Mouse (Mus musculus): ENCODE results near the gene Gab1. TPM values are rescaled to one million over a fixed set of nuclear protein-coding genes. Genes with fewer than 3 reads are reported as not detected.

Gab1 gene
- total RNA-seq, 2 experiments from 2014 or later: 1.8 to 2.4 TPM

DNA sequence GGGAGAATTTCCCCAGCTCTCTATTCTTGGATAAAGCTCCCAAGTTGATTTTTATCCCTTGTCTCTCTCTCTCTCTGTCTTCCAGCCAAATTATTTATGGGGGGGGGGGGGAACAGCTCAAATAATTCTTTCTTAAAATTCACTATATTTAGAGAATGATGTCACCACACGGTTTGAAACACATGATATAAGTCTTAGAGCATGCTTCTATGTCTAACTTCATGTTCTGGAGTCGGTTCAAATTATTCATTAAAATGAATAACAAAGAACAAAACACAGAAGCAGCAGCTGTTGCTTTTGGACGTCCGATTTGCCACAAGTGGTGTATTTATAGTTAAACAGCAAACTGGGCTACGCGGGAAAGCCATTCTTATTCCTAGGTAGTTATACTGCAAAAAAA lies 65.1 kb downstream of the Gab1 start:
- ATAC-seq (replicated peaks; ENCODE audit: poor library complexity, severe bottlenecking): no peak

DNA sequence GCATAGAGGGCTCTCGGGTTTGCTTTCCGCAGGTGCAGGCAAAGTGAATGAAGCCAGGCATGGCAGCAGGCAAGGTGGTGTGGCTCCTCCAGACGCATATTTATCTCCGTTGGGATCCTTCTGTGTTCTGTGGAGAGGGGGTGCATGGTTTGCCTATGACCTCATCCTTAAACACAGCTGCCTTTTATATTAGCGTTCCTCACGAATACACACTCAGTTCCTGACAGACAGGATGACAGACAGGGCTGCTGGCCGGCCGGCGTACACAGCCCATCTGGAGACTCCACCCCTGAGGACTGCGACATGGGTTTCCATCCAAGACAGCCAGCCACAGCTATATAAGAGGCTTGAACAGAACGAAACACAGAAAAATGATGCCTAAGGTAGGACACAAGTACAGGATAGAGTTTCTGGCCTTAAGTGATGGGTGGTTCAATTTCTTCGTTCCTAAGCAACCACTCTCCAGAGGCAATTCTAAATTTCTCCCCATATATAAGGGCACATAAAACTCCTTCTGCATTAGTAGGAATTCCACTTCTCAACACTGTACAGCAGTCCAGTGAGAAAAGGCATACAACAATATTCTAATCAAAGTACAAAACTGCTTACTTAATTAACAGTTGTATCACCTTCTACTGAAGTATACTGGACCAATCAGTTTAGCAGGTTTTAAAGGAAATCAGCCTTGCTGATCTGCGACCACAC lies 66.1 kb downstream of the Gab1 start:
- no peak for ATAC-seq (replicated peaks; ENCODE audit: poor library complexity, severe bottlenecking)

DNA sequence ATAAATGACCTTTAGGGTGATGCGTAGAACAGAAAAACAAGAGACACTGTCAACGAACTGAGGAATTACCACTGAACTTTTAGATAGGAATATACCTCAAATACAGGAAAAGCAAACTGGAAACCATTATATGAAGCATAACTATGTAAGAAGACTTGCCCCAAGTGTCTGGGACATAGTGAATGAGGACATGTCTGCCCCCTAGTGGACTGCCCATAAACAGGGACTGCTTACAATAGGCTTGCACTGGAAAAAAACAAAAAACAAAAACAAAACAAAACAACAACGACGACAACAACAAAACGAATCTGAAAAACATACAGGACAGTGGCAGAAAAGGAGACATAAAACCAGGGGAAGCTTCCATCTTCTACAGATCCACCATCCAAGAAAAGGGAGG lies 66.9 kb downstream of the Gab1 start:
- peak; percentile 71 for ATAC-seq (replicated peaks; ENCODE audit: poor library complexity, severe bottlenecking)

DNA sequence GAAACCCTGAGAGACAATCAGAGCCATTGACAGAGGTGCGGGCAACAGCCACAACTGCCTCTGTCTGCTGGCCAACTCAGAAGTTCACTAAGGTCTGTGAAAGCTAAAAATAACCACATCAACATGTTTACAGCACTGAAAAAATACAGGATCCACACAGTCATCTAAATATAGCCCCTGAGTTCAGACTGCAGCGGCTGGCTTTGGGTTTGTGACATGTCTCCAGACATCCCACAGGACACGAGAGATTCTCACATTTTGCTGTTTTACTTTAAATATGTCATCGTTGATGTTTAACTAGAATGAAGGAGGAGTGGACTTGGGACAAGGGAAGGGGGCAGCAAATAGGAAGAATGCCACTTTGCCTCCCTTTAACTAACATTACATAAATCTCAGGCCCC lies 68.7 kb downstream of the Gab1 start:
- no peak for ATAC-seq (replicated peaks; ENCODE audit: poor library complexity, severe bottlenecking)

DNA sequence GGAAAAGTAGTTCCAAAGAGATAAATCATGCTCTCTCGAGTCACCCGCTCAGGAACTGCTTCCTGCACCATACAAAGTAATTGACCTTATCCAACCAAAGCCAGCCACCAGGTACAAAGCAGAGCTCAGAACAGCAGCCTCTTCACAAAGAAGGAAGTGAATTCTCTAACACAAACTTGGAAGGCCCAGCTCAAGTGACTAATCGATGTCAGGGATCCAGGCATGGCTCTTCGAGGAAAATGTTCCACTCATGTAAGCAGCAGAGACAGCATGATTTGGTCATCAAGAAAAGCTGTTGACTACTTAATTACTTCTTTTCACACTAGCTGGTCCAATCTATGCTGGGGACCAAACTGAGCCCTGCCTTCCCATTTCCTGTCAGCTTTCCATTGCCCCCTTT lies 69.4 kb downstream of the Gab1 start:
- ATAC-seq (replicated peaks; ENCODE audit: poor library complexity, severe bottlenecking): no peak

DNA sequence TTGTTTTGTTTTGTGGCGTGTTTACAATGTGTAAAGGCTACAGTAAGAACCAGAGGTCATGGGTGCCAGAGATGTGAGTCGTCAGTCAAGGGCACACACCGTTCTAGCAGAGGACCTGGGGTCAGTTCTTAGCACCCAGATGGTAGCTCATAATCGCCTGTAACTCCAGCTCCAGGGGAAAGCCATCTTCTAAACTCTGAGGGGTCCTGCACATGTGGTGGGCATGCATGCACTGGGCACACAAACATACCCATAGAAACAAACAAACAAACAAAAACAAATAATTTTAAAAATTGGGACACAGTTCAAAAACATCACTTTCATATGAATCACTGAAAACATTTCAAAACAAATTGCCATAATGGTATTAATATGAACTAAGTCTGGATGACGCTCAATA lies 69.9 kb downstream of the Gab1 start:
- ATAC-seq (replicated peaks; ENCODE audit: poor library complexity, severe bottlenecking): no peak

DNA sequence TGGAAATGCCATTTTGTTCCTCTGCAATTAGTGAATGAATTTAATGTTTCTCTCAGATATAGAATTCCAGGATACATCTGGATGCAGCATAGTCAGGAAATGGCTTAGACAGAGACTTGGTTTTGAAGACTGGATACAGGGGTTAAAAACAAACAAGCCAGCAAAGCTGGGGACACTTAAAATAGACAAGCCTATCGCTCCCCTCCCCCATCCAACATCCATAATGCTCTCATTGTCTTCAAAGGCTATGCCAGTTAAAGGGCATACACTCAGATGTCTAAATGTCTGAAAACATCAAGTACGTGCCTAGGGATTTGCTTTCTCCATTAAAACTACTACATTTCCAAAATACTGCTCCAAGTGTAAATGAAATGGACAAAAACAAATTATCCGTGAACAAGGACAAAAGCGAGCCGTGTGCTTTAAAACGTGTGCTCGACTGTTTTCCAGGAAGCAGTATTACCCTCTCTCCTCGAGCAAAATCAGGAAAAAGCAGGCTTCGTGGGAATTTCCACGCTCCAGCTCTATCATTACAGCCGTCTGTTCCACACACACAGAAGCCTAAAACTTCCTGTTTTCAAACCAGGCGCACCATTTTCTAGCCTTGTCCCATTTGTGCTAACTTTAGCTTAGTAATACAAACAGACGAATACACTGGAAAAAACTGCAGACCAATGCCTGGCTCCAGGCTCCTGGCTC lies 72.4 kb downstream of the Gab1 start:
- ATAC-seq (replicated peaks; ENCODE audit: poor library complexity, severe bottlenecking): no peak

DNA sequence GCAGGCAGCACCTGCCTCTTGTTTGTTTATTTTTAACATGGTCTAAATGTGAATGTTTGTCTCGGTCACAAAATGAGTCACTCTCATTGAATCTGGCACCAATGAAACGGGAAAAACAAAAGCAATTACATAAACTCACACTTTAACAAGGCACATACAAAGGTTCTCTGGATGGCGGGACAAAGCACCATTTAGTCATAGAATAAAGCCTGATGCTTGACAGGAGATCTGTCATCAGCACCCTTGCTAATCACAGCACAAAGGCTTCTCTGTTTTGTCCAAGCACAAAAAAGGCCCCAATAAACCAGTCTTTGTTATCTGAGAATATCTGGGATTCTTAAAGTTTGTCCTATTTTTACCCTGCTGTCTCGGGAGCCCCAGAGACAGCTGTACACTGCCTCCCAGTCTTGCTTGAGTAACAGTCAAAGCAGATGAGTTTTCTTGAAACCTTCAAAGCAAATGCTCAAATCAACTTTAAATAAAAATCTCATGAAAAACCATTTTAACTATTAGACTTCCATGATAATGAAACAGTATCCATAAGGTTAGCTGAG lies 76.2 kb downstream of the Gab1 start:
- ATAC-seq (replicated peaks; ENCODE audit: poor library complexity, severe bottlenecking): no peak

DNA sequence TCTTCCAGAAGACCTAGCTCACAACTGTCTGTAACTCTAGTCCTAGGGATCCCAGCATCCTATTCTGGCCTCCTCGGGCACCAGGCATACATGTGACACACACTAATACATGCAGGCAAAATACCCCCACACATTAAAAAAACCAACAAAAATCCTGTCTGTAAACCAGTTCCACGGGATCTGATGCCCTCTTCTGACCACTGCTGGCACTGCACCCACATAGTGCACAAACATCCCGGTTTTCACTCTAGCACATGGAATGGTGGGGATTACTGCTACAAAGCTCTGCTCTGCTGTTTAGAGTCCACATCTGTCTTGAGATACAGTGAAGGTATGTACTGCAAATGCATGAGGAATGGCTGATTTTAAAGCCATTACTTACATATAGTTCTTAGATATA lies 81.5 kb downstream of the Gab1 start:
- no peak for ATAC-seq (replicated peaks; ENCODE audit: poor library complexity, severe bottlenecking)

DNA sequence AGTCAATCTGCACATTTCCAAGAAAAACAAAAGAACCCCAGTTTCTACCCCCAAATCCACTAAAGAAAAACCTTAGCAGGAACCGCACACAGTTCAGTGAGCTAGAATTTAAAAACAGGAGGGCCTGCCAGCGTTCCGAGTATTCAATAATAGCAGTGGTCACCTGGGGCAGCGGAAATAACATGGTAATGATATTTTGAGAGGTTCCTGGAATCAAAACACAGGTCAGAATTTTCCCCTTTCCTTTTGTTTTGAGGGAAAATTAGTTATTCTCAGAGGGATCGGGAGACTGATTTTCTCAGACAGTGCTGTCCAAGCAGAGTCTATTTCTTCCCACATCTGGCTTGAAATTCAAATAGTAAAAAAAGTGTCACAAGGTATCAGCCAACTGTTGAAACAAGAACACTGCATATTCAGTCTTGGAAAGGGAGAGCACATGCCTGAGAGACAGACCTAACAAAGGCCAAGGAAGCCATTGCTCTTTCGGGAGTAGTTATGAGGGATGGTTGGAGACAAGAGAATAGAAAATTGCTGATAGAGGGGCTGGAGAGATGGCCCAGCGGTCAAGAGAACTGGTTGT lies 82.0 kb downstream of the Gab1 start:
- no peak for ATAC-seq (replicated peaks; ENCODE audit: poor library complexity, severe bottlenecking)

DNA sequence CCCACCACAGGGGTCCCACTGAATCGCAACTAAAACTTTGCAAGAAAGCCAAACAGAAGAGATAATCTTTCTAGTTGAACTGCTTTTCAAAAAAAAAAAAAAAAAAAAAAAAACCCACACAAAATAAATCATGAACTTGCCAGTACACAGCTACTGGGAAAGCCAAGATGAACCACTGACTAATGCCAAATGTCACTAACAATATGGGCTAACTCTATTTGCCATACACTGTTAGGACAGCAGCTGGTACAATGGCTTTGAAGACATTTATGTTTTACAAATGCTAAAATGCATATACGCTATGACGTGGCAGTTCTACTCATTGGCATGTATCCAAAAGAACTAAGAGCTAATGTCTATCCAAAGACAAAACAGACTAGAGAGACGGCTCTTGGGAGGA lies 84.2 kb downstream of the Gab1 start:
- no peak for ATAC-seq (replicated peaks; ENCODE audit: poor library complexity, severe bottlenecking)

DNA sequence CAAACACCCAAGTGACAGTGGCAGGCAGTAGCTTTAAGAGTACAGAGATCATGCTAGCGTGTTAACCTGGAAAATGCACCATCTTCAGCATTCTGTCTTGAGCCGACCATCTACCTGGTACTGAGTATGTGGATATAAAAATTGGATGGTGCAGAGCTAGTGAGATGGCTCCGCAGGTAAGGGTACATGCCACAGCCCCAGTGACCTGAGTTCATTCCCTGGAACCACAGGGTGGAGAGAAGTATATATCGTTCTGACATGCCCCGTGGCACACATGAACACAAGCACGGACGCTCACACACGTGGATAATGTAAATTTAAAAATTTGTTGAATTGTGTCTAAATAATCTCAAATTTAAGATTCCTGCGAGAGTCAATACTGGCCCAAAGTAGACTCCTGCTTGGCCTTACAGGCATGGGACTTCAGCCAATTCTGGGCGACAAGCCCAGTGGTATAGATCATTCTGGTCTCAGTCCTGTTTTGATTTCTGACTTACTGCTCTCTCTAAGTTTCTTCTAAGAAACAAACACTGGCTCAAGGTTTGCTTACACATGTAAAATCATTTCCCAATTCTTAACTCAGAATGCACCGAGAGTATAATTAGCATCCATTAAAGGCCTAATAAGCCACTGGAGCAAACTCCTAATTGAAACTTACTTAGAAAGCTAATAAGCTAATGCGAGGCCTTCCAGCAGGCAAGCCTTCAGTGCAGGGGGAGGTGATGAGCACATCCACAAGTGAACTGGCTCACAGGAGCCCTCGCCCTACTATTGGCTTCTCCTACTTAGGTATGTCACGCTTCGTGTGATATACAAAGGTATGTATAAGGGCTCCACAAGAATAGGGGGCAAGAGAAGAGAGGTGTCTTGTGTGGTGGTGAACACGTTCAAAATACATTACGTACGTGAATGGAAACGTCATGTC lies 85.5 kb downstream of the Gab1 start:
- ATAC-seq (replicated peaks; ENCODE audit: poor library complexity, severe bottlenecking): no peak

DNA sequence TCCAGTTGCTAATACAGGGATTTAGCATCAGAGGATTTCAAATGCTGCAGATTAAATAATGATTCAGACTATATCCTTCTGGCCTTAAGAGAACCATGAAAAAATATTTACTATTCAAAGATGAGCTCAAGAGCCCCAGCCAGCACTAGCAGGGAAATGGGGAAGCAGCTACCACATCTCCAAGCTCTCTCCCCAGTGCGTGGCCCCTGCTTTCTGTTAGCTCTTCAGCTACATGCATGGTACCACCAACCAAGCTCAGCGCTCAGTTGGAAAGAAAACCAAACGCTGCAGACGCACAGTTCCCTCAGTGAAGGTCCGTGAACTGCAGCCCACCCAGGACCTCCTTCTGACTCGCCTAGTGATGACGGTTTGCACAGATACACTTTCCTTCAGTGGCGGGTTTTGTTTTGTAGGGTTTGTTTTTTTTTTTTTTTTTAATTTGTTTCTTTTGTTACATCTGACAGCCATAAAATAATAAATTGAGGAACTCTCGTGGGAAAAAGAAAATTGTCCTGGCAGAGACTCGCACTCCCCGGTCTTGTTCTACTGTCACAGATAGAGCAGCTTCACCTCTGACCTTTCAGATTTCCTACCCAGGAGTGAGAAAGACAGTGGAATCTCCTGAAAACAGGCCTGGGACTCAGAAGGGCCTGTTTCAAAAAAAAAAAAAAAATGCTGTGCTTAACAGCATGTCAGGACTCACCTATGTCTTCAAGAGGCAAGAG lies 86.4 kb downstream of the Gab1 start:
- peak; percentile 92 for ATAC-seq (replicated peaks; ENCODE audit: poor library complexity, severe bottlenecking)

DNA sequence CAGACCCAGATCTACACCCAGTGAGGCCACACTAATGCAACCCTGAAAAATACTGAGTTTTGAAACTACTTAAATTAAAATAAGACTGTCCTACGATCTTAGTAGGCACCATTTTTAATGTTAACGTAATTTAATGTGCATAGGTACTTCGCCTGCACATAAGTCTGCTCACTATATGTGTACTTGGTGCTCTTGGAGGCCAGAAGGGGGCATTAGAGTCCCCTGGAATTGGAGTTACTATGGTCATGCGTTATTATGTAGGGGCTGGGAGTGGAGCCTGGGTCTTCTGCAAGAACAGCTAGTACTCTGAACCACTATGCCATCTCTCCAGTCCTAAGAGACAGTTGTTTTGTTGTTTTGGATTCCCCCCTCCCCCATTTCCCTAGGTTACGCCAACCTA lies 88.1 kb downstream of the Gab1 start:
- ATAC-seq (replicated peaks; ENCODE audit: poor library complexity, severe bottlenecking): no peak

DNA sequence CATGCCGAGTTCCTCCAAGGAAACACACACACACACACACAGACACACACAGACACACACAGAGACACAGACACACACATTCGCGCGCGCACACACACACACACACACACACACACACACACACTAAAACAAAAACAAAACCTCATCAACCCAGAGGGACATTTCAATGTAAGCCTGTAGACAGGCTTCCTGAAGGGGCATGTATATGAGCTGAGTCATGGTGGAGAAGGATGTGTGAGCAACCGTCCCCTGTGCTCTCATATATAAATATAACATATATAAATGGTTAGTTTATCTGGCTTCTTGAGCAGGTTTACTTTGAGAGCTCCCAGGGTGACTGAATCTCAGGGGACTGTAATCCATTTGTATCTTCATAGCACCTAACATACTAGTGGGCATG lies 91.0 kb downstream of the Gab1 start:
- ATAC-seq (replicated peaks; ENCODE audit: poor library complexity, severe bottlenecking): peak; percentile 64

DNA sequence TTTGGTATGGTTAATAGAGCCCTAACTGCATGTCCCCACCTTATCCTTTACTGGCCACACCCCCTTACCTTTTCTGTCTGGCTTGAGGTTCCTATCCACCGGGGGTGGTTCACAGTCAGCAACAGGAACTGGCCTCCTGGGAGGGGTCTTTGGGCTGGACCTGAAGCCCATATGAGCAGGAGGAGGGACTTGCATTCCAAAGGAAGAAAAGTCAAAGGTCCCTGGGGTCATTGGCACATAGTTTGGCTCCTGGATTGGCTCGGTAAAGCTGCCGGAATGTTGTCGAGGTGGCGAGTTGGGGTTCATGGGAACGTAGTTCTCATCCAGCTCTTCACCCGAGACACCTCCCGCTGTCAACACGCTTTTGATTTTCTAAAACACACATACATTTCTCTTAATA lies 95.8 kb downstream of the Gab1 start:
- ATAC-seq (replicated peaks; ENCODE audit: poor library complexity, severe bottlenecking): no peak

DNA sequence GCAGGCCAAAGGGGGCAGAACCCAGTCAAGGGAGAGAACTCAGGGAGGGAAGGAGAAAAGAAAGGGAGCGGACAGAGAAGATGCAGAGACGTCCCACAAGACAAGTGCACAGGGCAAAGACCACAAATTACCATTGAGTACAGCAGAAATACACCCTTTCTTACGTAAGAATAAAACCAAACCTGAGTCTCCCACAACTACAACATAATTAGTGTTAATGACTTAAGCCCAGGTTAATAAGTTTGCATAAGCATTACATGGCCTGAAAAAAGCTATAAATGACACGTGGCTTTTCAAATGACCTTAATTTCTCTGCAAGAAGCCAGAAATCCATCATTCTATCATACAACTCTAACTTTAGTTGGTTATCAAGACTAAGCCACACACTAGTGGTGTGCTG lies 97.0 kb downstream of the Gab1 start:
- no peak for ATAC-seq (replicated peaks; ENCODE audit: poor library complexity, severe bottlenecking)

DNA sequence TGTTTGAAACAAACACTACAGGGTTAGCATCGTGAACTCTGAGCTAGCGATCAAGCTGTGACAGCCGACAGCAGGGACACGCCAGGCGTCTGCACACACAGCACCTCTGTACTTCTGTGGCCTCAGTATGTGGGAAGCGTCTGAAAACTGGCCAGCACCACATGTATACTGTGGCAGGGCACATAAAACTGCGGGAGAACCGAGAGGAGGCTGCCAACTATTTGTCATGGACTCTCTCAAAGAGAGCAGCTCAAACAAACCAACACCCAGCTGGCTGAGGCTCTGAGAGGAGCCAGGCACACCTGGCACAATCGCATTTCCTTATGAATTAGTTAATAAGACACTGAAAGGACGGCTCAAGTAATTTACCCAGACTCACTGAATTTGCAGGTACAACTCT lies 99.0 kb downstream of the Gab1 start:
- no peak for ATAC-seq (replicated peaks; ENCODE audit: poor library complexity, severe bottlenecking)

DNA sequence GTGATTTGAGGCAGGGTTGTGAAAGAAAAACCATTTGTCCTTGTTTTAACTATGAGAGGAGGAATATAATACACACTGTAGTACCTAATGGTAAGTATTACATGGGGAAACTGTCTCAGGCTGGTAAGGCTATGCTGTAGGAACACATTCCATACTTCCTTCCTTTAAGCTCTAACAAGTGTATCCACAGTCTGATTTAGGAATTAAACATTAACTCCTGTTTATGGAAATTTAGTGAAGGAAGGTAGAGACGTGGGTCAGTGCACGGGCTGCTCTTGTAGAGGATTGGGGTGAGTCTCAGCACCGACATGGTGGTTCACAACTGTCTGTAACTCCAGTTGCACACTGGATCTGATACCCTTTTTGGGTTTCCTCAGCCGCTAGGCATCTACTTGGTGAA lies 100.0 kb downstream of the Gab1 start:
- no peak for ATAC-seq (replicated peaks; ENCODE audit: poor library complexity, severe bottlenecking)

DNA sequence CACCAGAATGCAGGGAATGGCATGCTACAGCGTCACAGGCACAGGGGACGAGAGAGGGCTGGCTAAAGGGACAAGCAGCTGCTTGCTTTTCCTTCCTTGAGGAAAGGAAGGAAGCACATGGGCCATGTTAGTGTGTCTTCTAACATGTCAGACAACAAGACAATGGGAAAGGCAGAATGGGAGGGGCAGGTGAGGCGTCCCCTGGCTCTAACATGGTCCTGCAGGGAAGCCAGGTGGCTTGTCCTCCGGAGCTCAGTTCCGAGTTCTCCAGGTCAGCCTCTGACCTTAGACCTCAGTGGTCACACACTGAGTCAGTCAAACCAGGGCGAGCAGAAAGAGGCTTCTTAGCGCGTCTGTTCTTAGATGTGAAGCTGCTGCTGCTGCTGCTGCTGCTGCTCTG lies 103.9 kb downstream of the Gab1 start:
- no peak for ATAC-seq (replicated peaks; ENCODE audit: poor library complexity, severe bottlenecking)

Data from granulocyte monocyte progenitor cell, adult 5-6 weeks (primary cell).